Mouse (Mus musculus) layer of hippocampus, adult 8-10 months (tissue): ENCODE results near the gene Hmcn2. TPM values are rescaled to one million over a fixed set of nuclear protein-coding genes. Genes with fewer than 3 reads are reported as not detected.

Source experiments
- DNase-seq, 2 experiments: peaks; one replicate each; pipeline ENCODE4 v3.0.0; 2022; ENCODE audit warnings: low spot score in 2 of 2
- total RNA-seq, 4 experiments: library from RNA; stranded (reverse); gene quantifications; 2 replicates each; pipeline ENCODE4 v1.2.4; 2022

Hmcn2 gene
- total RNA-seq, 4 experiments from 2014 or later = 0.17 to 0.34 (median 0.23) TPM

GRCm38 (mm10) chr2:31304801-31305665 lies 9.2 kb upstream of the Hmcn2 start:
- DNase-seq = no peak

DNA sequence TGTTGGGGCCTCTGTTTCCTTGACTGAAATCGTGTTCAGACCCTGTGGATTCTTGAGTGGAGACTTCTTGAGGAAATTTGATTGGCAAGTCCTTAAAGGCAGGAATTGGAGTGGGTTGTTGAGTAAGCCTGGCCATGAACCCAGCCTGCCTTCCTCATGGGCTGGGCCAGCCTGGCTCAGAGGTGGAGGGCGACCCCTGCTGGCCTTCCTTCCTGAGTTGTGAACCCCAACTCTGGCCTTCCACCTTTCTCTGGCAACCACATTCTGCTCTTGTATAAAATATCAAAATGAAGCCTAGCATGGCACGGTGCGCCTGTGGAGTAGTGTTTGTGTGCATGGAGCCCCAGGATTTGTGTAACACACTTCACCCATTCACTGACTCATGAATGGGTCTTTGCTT lies 8.5 kb upstream of the Hmcn2 start:
- DNase-seq = no peak

- DNase-seq = no peak
Measured at GRCm38 (mm10) chr2:31308257-31308656, 6.0 kb upstream of the Hmcn2 start.

DNA sequence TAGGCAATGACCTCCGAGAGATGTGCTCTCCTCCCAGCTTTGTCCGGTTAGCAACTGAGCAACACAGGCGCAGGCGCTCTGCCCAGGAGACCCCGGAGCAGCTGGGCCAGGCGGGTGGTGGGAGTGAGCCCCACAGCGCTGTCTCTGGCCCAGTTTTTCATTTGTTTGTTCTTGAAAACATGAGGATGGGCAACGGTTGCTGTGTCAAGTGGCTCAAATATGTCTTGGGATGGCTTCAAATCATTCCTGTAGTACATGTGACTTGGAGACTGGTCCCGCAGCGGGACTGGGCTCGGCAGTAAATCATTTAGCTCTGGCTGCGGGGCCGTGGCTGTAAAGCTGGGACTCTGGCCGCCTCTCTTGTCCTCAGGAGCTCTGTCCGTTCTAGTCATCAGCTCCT lies 4.7 kb upstream of the Hmcn2 start:
- no peak for DNase-seq

- DNase-seq = no peak
Measured at GRCm38 (mm10) chr2:31318162-31318561, 3.9 kb downstream of the Hmcn2 start.

DNA sequence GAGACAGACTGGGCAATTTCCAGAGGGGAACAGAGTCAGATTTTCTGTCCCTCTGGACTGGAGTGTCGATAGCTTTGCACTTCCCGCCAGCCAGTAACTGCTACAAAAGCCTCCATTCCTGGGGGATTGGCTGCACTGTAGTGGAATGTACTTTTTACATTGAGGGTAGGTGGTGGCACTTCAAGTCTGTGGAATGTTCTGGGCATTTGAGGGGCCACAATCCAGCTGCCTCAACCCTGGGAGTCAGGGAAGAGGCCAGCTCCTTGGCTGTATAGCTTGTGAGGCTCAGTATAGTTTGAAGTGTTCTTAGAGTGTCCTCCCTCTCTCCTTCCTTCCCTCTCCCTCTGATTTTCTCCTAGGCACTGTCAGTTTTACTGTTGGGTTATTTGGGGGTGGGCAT lies 5.0 kb downstream of the Hmcn2 start:
- no peak for DNase-seq

GRCm38 (mm10) chr2:31327186-31327585 lies 13.0 kb downstream of the Hmcn2 start:
- no peak for DNase-seq

GRCm38 (mm10) chr2:31337706-31338330 lies 23.6 kb downstream of the Hmcn2 start:
- DNase-seq = peak in 1 of 2 experiments; percentile 37

GRCm38 (mm10) chr2:31339826-31340225 lies 25.6 kb downstream of the Hmcn2 start:
- DNase-seq = no peak

- DNase-seq = no peak
Measured at GRCm38 (mm10) chr2:31341726-31342535, 27.7 kb downstream of the Hmcn2 start.

DNA sequence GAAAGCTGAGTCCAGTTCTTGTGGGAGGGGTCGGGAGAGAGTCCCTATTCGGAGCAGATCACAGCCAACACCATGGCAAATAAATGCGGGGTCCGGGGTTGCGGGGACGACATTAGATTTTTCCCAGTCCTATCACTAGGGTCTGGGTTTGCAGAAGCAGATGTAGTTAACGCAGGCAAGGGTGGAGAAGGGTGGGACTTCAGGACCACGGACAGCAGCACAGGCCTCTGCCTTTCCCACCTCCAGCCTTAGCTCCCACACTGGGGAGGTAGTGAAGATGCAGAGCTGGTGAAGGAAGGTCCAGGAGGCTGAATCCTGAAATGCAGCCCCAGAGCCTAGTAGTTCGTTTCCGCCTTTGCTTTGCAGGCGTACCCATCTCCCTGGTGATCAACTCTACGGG lies 31.9 kb downstream of the Hmcn2 start:
- DNase-seq = no peak

GRCm38 (mm10) chr2:31348373-31348772 lies 34.2 kb downstream of the Hmcn2 start:
- DNase-seq = peak in 1 of 2 experiments; percentile 13

- no peak for DNase-seq
Measured at GRCm38 (mm10) chr2:31348850-31349249, 34.6 kb downstream of the Hmcn2 start.

- DNase-seq = no peak
Measured at GRCm38 (mm10) chr2:31356771-31357170, 42.6 kb downstream of the Hmcn2 start.

DNA sequence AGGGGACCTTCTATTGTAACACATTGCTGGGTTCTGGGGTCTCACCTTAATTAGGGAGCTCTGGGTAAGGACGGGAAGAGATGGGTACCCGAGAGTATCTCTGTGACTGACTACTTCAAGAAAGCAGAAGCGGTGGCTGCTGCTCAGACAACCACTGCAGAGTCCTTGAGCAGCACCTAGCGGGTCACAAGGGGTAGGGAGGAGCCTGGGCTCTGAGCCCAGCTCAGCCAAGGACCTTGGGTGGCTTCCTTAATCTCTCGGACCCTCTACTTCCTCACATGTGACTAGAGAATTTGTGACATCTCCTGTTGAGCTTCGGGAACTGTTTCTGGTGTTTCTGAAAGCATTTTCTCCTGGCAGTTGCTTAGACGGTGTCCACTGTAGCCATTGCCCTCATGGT lies 45.1 kb downstream of the Hmcn2 start:
- DNase-seq = no peak

GRCm38 (mm10) chr2:31367186-31367585 lies 53.0 kb downstream of the Hmcn2 start:
- DNase-seq = no peak

- DNase-seq = no peak
Measured at GRCm38 (mm10) chr2:31371396-31371795, 57.2 kb downstream of the Hmcn2 start.

GRCm38 (mm10) chr2:31372186-31372585 lies 58.0 kb downstream of the Hmcn2 start:
- no peak for DNase-seq

- DNase-seq = peak; percentile 25 to 37
Measured at GRCm38 (mm10) chr2:31374415-31374814, 60.2 kb downstream of the Hmcn2 start.

- no peak for DNase-seq
Measured at GRCm38 (mm10) chr2:31376057-31376456, 61.8 kb downstream of the Hmcn2 start.

DNA sequence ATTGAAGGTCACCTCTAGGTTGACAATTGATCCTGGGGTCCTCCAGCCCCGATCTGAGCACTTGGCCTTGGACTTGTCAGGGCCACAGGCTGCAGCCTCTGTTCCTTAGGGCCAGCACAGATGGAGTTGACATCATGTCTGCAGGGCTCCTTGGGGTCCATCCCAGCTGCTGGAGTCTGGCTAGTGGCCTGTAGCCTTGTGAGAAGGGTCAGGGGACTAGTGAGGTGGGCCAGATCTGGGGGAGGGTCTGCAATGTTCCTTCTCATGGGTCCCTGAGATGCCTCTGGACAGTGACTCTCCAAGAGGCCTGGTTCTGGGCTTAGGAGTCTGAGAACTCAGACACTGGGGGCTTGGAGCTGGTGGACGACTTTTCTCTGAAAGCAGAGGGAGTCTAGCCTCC lies 63.3 kb downstream of the Hmcn2 start:
- DNase-seq = no peak

GRCm38 (mm10) chr2:31381292-31381846 lies 67.2 kb downstream of the Hmcn2 start:
- peak in 1 of 2 experiments; percentile 50 for DNase-seq
